Mouse (Mus musculus) cerebellum, adult 2 months (tissue): ENCODE results near the gene Rab3b.

Experiments
- CTCF ChIP-seq: fragments of 200-500 bp; IDR thresholded peaks from 2 replicates; pipeline ENCODE4 v1.5.1; 2011; ENCODE audit warnings: low read depth, mild to moderate bottlenecking, control low read depth, low read length, moderate library complexity, borderline replicate concordance; ENCODE audit not compliant: insufficient read depth
- POLR2A ChIP-seq: fragments of 200-500 bp; IDR thresholded peaks from 2 replicates; pipeline ENCODE4 v1.6.1; 2011; ENCODE audit warnings: low read length, control low read depth, borderline replicate concordance; ENCODE audit not compliant: insufficient read depth

- TF ChIP-seq CTCF (no peak), POLR2A (no peak)
These were observed 5.0 kb downstream of the Rab3b start for GRCm38 (mm10) chr4:108883815-108884214.
